Mouse (Mus musculus) brain, embryonic 14.5 days (tissue): ENCODE data around the gene Dixdc1. TPM values are rescaled to one million over a fixed set of nuclear protein-coding genes. Genes with fewer than 3 reads are reported as not detected.

Experiments used
- DNase-seq: peaks from one replicate; pipeline ENCODE4 v3.0.0-alpha.2; 2011; ENCODE audit warnings: low read depth
- CTCF ChIP-seq: fragments of 200-500 bp; IDR thresholded peaks from 2 replicates; pipeline ENCODE4 v1.5.1; 2012; ENCODE audit warnings: inconsistent platforms, mild to moderate bottlenecking, moderate library complexity, borderline replicate concordance; ENCODE audit not compliant: insufficient read depth, insufficient read length; ENCODE audit errors: extremely low read depth
- POLR2A ChIP-seq: fragments of 200-500 bp; IDR thresholded peaks from 2 replicates; pipeline ENCODE4 v1.6.1; 2012; ENCODE audit warnings: mild to moderate bottlenecking, inconsistent platforms, borderline replicate concordance; ENCODE audit not compliant: poor library complexity, insufficient read depth, insufficient read length, severe bottlenecking; ENCODE audit errors: extremely low read depth
- polyA plus RNA-seq: library from polyadenylated mRNA; depleted of rRNA; stranded (reverse); fragments of >200 nt; gene quantifications from 2 replicates; pipeline ENCODE4 v1.2.3, GENCODE M21; 2012

Dixdc1 gene
- polyA plus RNA-seq, 1 experiment = 40.6 TPM

DNA sequence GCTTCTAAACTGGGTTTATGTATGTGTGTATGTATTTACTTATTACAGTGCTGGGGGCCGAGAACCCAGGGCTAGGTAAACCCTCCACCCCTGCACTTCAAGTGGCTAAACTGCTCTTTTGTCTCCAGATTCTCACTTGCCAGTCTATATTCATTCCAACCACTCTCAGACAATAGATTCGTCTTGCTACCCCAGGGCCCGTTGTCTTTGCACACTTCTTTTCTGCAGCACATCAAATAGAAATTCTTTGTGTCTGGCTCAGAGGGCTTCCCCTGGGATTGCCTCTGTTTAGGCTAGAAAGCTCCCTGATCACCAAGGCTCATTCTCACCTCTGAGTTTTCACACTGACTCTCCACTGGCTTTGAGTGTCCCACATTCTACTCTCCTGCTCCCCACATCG is 6.8 kb downstream of the Dixdc1 start:
- TF ChIP-seq CTCF (no peak), POLR2A (no peak)
- DNase-seq = peak; percentile 42

- DNase-seq = no peak
- TF ChIP-seq POLR2A = no peak
- no peak for TF ChIP-seq CTCF
Observed at GRCm38 (mm10) chr9:50729600-50729999, 9.7 kb downstream of the Dixdc1 start.

DNA sequence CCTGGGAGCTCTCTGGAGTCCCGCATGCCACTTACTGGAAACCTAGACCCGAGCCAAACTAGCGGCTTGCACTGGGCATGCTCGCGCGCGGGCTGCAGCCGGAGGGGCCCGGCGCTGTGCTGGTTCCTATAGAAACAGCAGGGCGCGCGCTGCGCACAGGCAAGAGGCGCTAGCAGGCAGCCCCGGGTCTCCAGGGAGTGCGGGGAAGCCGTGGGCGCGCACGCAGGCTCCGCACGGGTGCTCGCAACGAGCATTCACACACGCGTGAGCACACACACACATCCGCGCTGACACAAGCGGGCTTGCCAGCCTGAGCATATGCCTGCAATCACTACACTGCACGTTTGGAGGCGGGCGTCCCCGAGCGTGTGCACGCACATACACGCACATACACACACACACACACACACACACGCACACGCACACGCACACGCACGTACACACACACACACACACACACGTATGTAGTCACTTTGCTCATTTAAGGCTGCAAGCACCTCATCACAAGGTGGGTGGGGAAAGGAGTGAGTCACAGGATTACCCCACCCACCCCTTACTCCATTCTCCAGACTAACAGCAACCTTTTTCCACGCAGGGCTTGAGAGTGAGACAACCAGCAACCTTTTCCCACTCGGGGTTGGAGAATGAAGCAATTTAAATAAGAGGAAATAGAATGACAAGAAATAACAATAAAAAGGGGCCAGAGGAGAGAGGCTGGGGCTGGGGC is 11.2 kb downstream of the Dixdc1 start:
- peak; percentile 97 for DNase-seq
- no peak for TF ChIP-seq CTCF
- TF ChIP-seq POLR2A = 0 out of 2 replicates have a peak, but pooled peaks have one; percentile 26

GRCm38 (mm10) chr9:50727171-50727924 is 12.0 kb downstream of the Dixdc1 start:
- DNase-seq = peak; percentile 58

GRCm38 (mm10) chr9:50725921-50726590 is 13.3 kb downstream of the Dixdc1 start:
- TF ChIP-seq CTCF = no peak
- peak; percentile 47 for DNase-seq

More at GRCm38 (mm10) chr9:50727171-50727924, 12.0 kb downstream of the Dixdc1 start:
- TF ChIP-seq POLR2A = no peak; the same call in 1 of the 2 replicates
- TF ChIP-seq CTCF = no peak

DNA sequence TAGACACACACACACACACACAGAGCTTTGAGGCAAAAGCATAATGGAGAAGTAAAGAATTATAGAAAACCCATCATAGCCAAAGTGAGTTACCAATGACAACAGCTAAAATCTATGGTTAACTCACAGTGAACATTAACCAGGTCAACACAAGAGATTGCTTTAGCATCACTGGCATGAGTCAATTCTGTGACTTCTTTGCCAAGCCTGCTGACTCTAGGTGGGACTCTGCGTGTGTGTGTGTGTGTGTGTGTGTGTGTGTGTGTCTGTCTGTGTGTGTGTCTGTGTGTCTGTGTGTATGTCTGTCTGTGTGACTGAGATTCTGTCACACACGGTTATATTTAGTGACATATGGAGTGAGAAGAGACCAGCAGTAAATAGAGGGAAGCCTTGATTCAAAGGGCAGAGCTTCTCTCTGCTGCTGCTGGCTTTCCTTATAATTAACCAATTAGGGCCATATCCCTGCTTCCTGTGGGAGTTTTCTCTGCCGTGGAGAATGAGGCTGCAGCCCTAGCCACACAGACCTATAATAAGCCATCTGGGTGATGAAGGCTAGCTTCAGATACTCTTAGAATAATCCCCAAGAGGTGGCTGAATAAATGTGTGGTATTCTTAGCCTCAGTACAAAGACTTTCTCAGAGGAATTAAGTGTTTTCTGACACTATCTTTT is 14.5 kb downstream of the Dixdc1 start:
- DNase-seq = peak; percentile 80
- TF ChIP-seq CTCF (no peak), POLR2A (no peak)

DNA sequence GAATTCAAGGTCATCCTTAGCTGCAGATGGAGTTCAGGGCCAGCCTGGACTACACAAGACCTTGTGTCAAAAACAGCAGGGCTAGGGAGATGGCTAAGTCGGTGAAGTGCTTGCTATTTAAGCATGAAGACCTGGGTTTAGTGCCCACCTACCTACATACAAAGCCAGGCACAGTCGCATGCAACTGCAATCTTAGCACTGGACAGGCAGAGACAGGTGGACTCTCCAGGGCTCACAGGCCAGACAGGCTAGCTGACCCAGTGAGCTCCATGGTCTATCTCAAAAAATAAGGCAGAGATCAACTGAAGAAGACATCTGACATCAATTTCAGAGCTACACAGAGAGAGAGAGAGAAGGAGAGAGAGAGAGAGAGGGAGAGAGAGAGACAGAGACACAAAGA is 15.2 kb downstream of the Dixdc1 start:
- DNase-seq = peak; percentile 31

DNA sequence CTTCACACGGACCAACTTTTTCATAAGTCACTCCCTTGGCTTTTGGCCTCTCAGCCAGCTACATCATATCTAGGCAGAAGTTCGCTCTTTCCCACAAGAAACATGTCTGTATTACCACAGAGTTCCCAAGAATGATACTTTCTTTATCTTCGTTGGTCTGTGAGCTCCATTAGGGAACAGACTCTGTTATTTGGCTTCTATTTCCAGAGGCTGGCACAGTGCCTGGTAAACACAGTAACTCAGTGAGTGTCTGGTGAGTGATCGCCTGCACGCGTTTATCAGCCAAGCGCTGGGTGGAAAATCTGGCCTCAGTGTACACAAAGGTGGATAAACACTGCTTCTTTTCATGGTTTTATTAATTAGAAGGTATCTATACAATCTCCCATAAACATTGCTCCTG is 15.9 kb downstream of the Dixdc1 start:
- peak; percentile 89 for DNase-seq
- TF ChIP-seq CTCF (no peak), POLR2A (no peak)

More for the DNA sequence above, 15.2 kb downstream of the Dixdc1 start:
- TF ChIP-seq CTCF (no peak), POLR2A (no peak)

DNA sequence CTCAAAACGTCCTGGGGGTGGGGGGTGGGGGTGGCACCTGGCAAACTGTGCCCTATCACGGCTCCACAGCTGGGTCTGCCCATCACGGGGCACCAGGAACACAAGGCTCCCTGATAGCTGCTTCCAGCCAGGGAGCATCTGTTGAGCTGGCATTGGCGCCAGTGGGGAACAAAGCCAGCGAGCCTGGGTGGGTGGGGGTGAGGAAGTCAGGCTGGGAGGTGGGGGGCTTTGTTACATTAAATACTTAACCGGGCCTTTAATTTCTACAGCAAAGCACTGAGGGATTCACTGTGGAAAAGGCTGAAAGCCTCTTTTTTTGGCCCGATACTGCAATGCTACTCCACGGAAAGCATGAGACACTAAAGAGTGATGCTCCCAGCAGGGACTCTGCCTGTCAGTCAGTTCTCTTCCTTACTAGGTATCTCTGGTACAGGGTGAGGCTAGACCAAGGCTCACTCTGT is 16.8 kb downstream of the Dixdc1 start:
- peak; percentile 80 for DNase-seq

GRCm38 (mm10) chr9:50721061-50721460 is 18.3 kb downstream of the Dixdc1 start:
- no peak for DNase-seq
- TF ChIP-seq CTCF (no peak), POLR2A (no peak)

More for the DNA sequence above, 16.8 kb downstream of the Dixdc1 start:
- TF ChIP-seq POLR2A = no peak

- DNase-seq = no peak
- no peak for TF ChIP-seq POLR2A
- TF ChIP-seq CTCF = no peak
Observed at GRCm38 (mm10) chr9:50718878-50719277, 20.4 kb downstream of the Dixdc1 start.
